ENCODE assay signal across 8 mouse cellular contexts in genomic region chr10:59997591-59997990, GRCm38 (mm10). TPM values are rescaled to one million over a fixed set of nuclear protein-coding genes. Genes with fewer than 3 reads are reported as not detected.
DNase-seq lines count a peak whose midpoint lies in the region; ATAC-seq and TF ChIP-seq lines count a peak whose summit lies in the region.

No protein-coding gene starts in this region.

- no peaks in the 10 kb centered on the region for H3K9me3 ChIP-seq in heart, embryonic 12.5 days (replicated peaks)
- no peaks in the 10 kb centered on the region for H3K9me3 ChIP-seq in intestine, embryonic 15.5 days

- H3K4me3 ChIP-seq in heart, adult 2 months = no peak overlapping the region
- H3K4me3 ChIP-seq in heart, embryonic 12.5 days = no peak overlapping the region
- H3K4me3 ChIP-seq in intestine, embryonic 15.5 days (replicated peaks) = no peak overlapping the region

- H3K9ac ChIP-seq in heart, adult 2 months (ENCODE audit: low read depth, low read length) = no peak overlapping the region
- H3K9ac ChIP-seq in heart, embryonic 12.5 days = no peak overlapping the region
- H3K9ac ChIP-seq in intestine, embryonic 15.5 days = no peak overlapping the region

- 7% methylated on average over 7 of the region's 7 CpGs for WGBS in heart, adult 2 months
- WGBS in heart, embryonic 12.5 days = 17% methylated on average over 7 of the region's 7 CpGs
- WGBS in intestine, embryonic 15.5 days = 23% methylated on average over 7 of the region's 7 CpGs

- no peak for ATAC-seq in heart, embryonic 12.5 days (ENCODE audit: insufficient number of reproducible peaks, low FRiP score)
- ATAC-seq in intestine, embryonic 15.5 days = no peak

- TF ChIP-seq EP300 in heart, adult 2 months (IDR thresholded peaks at IDR 0.05; ENCODE audit: insufficient read depth, low read depth, low read length) = 0 out of 2 replicates have a peak, but pooled peaks have one; percentile 56

- peaks cover 28% of the 10 kb centered on the region for H3K36me3 ChIP-seq in heart, adult 2 months (ENCODE audit: control insufficient read depth, insufficient read depth, low read length)
- peaks cover 36% of the 10 kb centered on the region for H3K36me3 ChIP-seq in heart, embryonic 12.5 days
- H3K36me3 ChIP-seq in intestine, embryonic 15.5 days = peaks cover 11% of the 10 kb centered on the region

- H3K27me3 ChIP-seq in heart, adult 2 months (ENCODE audit: control insufficient read depth, insufficient read depth, low read length) = no peaks in the 10 kb centered on the region
- no peaks in the 10 kb centered on the region for H3K27me3 ChIP-seq in heart, embryonic 12.5 days (replicated peaks)
- no peaks in the 10 kb centered on the region for H3K27me3 ChIP-seq in intestine, embryonic 15.5 days (replicated peaks)

- peaks cover 8% of the 10 kb centered on the region for H3K79me2 ChIP-seq in heart, adult 2 months (replicated peaks; ENCODE audit: control insufficient read depth, insufficient read depth, low read length)

- peaks cover 9% of the 10 kb centered on the region for H3K4me1 ChIP-seq in heart, adult 2 months (ENCODE audit: control insufficient read depth, insufficient read depth, low read length)
- peaks cover 15% of the 10 kb centered on the region for H3K4me1 ChIP-seq in heart, embryonic 12.5 days (replicated peaks)
- H3K4me1 ChIP-seq in intestine, embryonic 15.5 days (replicated peaks) = peaks cover 6% of the 10 kb centered on the region

- H3K27ac ChIP-seq in heart, adult 2 months = peak overlapping the region; percentile 78
- H3K27ac ChIP-seq in heart, embryonic 12.5 days (ENCODE audit: poor library complexity, severe bottlenecking) = no peak overlapping the region
- no peak overlapping the region for H3K27ac ChIP-seq in intestine, embryonic 15.5 days

- H3K4me2 ChIP-seq in heart, embryonic 12.5 days = no peak overlapping the region
- no peak overlapping the region for H3K4me2 ChIP-seq in intestine, embryonic 15.5 days (replicated peaks)

- peak; percentile 87 for TF ChIP-seq CTCF in heart, adult 2 months (IDR thresholded peaks at IDR 0.05)

- TF ChIP-seq POLR2A in heart, adult 2 months (IDR thresholded peaks at IDR 0.05; ENCODE audit: insufficient read depth, low read depth, low read length) = peak; percentile 30; the same call in 1 of the 2 replicates

- intact Hi-C loops in heart, adult 2 months (cut with DNase I) = no loop called here
- intact Hi-C loops in heart, postnatal 14 days (cut with DNase I) = no loop called here

- no peak for DNase-seq in heart, adult 2 months
- peak; percentile 53 to 75 for DNase-seq in right cerebral cortex, adult 2 months (ENCODE audit: low spot score in 2 of 2)
- no peak for DNase-seq in right cerebral cortex, postnatal 4 days
- peak; percentile 64 for DNase-seq in c-Kit-negative CD71-positive TER-119-positive erythroid progenitor cells, embryonic 14.5 days (ENCODE audit: low read depth, low spot score)
- DNase-seq in heart, postnatal 14 days = peak; percentile 48 to 76
- DNase-seq in naive thymus-derived CD4-positive, alpha-beta T cell, adult 2 months (ENCODE audit: low read depth) = peak; percentile 87

RNA-seq across cellular contexts. Expression of gene Ascc1, which starts 5.0 kb away (rescaled TPM):
- 10 to 100 TPM; 20.5 to 24.1 TPM for total RNA-seq in heart, adult 2 months (2021)
- polyA plus RNA-seq in heart, adult 2 months (2012; rRNA removed) = 22.5 and 36.6 TPM in 2 replicates
- 33.2 and 33.8 TPM in 2 replicates for polyA plus RNA-seq in heart, embryonic 12.5 days (2016; fragmentation: Nextera tagmentation; extraction: Ambion mirVana)
- total RNA-seq in heart, postnatal 14 days (2021) = 10 to 100 TPM; 19.1 to 21.7 TPM
- polyA plus RNA-seq in intestine, embryonic 15.5 days (2015; fragmentation: Nextera tagmentation; extraction: Ambion mirVana) = 45.2 and 45.3 TPM in 2 replicates

RNA-seq across cellular contexts. Expression of gene Anapc16, which starts 5.3 kb away (rescaled TPM):
- total RNA-seq in heart, adult 2 months (2021) = 10 to 100 TPM; 58.6 to 70.1 TPM
- polyA plus RNA-seq in heart, adult 2 months (2012; rRNA removed) = 90.3 and 103 TPM in 2 replicates
- 79.4 and 84.7 TPM in 2 replicates for polyA plus RNA-seq in heart, embryonic 12.5 days (2016; fragmentation: Nextera tagmentation; extraction: Ambion mirVana)
- 10 to 100 TPM; 64.8 to 70.1 TPM for total RNA-seq in heart, postnatal 14 days (2021)
- polyA plus RNA-seq in intestine, embryonic 15.5 days (2015; fragmentation: Nextera tagmentation; extraction: Ambion mirVana) = 99.9 and 101 TPM in 2 replicates

RNA-seq across cellular contexts. Expression of gene Ddit4, which starts 46.0 kb away (rescaled TPM):
- total RNA-seq in heart, adult 2 months (2021) = 100 to 1,000 TPM in 1 of 2 experiments, 10 to 100 TPM in 1; 70.7 to 219 TPM
- 48.0 and 55.5 TPM in 2 replicates for polyA plus RNA-seq in heart, adult 2 months (2012; rRNA removed)
- polyA plus RNA-seq in heart, embryonic 12.5 days (2016; fragmentation: Nextera tagmentation; extraction: Ambion mirVana) = 23.9 and 25.7 TPM in 2 replicates
- total RNA-seq in heart, postnatal 14 days (2021) = 100 to 1,000 TPM; 188 to 191 TPM
- 35.4 and 35.7 TPM in 2 replicates for polyA plus RNA-seq in intestine, embryonic 15.5 days (2015; fragmentation: Nextera tagmentation; extraction: Ambion mirVana)

Comparison
In these comparisons a context has a peak if more than half of its experiments do, and no peak if none do; other contexts are left out.
1. DNase-seq: peak in right cerebral cortex, adult 2 months (2 of 2), c-Kit-negative CD71-positive TER-119-positive erythroid progenitor cells, embryonic 14.5 days (single experiment), heart, postnatal 14 days (2 of 2) and naive thymus-derived CD4-positive, alpha-beta T cell, adult 2 months (single experiment); none in heart, adult 2 months (0 of 2) and right cerebral cortex, postnatal 4 days (single experiment).